Mouse (Mus musculus): ENCODE results near the gene Ttc28. TPM values are rescaled to one million over a fixed set of nuclear protein-coding genes. Genes with fewer than 3 reads are reported as not detected.

The Ttc28 gene
- polyA plus RNA-seq, 1 experiment from 2014 or later: 3.5 TPM

DNA sequence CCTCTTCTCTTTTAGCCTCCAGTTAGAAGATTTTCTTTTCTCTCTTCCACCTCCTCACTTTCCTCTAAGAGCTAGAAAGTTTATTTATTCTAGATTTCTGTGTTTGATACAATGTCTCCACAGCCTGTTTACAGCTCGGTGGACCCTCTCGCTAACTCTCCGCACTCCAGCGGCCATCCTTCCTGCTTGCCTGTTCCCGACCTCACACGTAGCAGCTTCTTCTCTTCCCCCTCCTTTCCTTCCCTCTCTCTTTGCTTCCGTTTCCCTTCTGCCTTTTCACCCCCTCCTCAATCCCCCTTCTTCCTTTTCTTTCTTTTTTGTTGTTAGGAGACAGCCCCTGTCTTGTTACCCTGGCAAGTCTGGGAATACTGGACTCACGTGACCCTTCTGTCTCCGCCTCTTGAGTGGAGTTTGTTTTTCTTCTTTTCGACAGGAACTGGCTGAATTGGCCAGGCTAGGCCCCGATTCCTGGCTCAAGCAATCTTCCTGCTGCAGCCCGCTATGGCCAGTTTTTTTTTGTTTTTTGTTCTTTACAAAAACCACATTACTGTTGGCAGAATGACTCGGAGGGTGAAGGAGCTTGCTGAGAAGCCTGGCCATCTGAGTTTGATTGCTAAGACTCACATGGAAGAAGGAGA lies 20.5 kb upstream of the Ttc28 start:
- H3K4me2 ChIP-seq (replicated peaks; ENCODE audit: low read depth): peak overlapping the region; percentile 37
- H3K27ac ChIP-seq (replicated peaks): peak overlapping the region; percentile 77
- WGBS: 18% methylated on average over 13 of the region's 13 CpGs
- H3K4me1 ChIP-seq (replicated peaks; ENCODE audit: control insufficient read depth, insufficient read depth): no peaks in the 10 kb centered on the region
- DNase-seq (ENCODE audit: low spot score) (peak; percentile 40), ATAC-seq (ENCODE audit: low FRiP score, low TSS enrichment) (peak; percentile 71; the same call in 1 of the 2 replicates)
- no peaks in the 10 kb centered on the region for H3K36me3 ChIP-seq (ENCODE audit: control insufficient read depth, insufficient read depth, low read length)
- peak overlapping the region; percentile 43 for H3K9ac ChIP-seq (ENCODE audit: low read length)
- H3K9me3 ChIP-seq (ENCODE audit: control insufficient read depth, low read length): no peaks in the 10 kb centered on the region
- peak overlapping the region; percentile 8; the same call in 1 of the 2 replicates for H3K4me3 ChIP-seq (ENCODE audit: low read depth, low read length)
- no peak for TF ChIP-seq CTCF (IDR thresholded peaks at IDR 0.05; ENCODE audit: low read depth)
- no peak for TF ChIP-seq EP300 (optimal IDR thresholded peaks at IDR 0.05)
- no peaks in the 10 kb centered on the region for H3K27me3 ChIP-seq (ENCODE audit: control insufficient read depth, insufficient read depth, low read length)

DNA sequence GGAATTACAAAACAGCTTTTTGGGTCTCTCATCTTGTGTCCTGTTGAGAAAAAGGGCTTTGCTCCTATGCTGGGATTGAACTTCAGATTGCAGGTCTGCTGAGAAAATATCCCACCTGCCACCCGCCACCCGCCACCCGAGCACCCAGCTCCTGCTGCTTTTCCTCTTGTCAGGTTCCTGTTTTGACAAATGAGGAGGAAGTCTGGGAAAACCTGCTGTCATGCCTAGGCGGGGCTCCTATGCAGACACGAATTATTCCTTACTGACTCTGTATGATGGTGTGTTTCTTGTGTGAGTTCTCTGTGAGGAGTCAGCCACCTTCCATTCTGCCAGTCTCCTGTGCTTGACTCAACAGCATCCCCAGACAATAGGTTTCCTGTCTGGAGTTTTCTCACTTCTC lies 19.2 kb upstream of the Ttc28 start:
- no peak for TF ChIP-seq CTCF (IDR thresholded peaks at IDR 0.05; ENCODE audit: low read depth)
- TF ChIP-seq EP300 (optimal IDR thresholded peaks at IDR 0.05): no peak
- no peak for ATAC-seq (ENCODE audit: low FRiP score, low TSS enrichment)
- H3K27ac ChIP-seq (replicated peaks): no peak overlapping the region

DNA sequence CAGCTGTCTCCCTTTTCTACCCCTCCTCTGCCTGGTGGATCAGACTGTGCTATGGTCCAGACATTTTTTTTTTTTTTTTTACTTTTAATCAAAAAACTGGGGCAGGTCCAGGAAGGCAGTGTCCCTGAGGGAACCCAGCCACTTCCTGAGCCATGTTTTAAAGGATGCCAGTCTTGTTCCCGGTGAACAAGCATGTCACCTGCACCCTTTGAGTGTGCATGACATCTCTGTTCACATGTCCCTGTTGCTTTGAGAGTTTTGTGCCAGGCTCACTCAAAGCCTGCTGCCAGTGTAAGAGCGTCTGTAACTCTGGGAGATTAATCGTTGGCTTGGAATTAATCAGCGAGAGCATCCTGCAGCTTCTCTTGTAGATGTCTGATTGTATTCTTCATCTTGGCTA lies 11.1 kb upstream of the Ttc28 start:
- 43% methylated on average over 4 of the region's 4 CpGs for WGBS
- Histone ChIP-seq H3K9ac (ENCODE audit: low read length) (no peak overlapping the region), H3K4me1 (replicated peaks; ENCODE audit: control insufficient read depth, insufficient read depth) (no peaks in the 10 kb centered on the region), H3K36me3 (ENCODE audit: control insufficient read depth, insufficient read depth, low read length) (no peaks in the 10 kb centered on the region), H3K4me3 (ENCODE audit: low read depth, low read length) (no peak overlapping the region), H3K9me3 (ENCODE audit: control insufficient read depth, low read length) (no peaks in the 10 kb centered on the region), H3K4me2 (replicated peaks; ENCODE audit: low read depth) (no peak overlapping the region), H3K27ac (replicated peaks) (peak overlapping the region; percentile 73), H3K27me3 (ENCODE audit: control insufficient read depth, insufficient read depth, low read length) (no peaks in the 10 kb centered on the region)
- DNase-seq (ENCODE audit: low spot score) (no peak), ATAC-seq (ENCODE audit: low FRiP score, low TSS enrichment) (no peak)
- TF ChIP-seq CTCF (IDR thresholded peaks at IDR 0.05; ENCODE audit: low read depth): no peak
- no peak for TF ChIP-seq EP300 (optimal IDR thresholded peaks at IDR 0.05)

More for the DNA sequence above, 19.2 kb upstream of the Ttc28 start:
- no peak overlapping the region for H3K4me3 ChIP-seq (ENCODE audit: low read depth, low read length)
- DNase-seq (ENCODE audit: low spot score): no peak
- WGBS: 83% methylated on average over 5 of the region's 5 CpGs
- H3K9ac ChIP-seq (ENCODE audit: low read length): no peak overlapping the region
- H3K36me3 ChIP-seq (ENCODE audit: control insufficient read depth, insufficient read depth, low read length): no peaks in the 10 kb centered on the region
- H3K4me1 ChIP-seq (replicated peaks; ENCODE audit: control insufficient read depth, insufficient read depth): no peaks in the 10 kb centered on the region
- no peaks in the 10 kb centered on the region for H3K9me3 ChIP-seq (ENCODE audit: control insufficient read depth, low read length)
- no peaks in the 10 kb centered on the region for H3K27me3 ChIP-seq (ENCODE audit: control insufficient read depth, insufficient read depth, low read length)
- H3K4me2 ChIP-seq (replicated peaks; ENCODE audit: low read depth): no peak overlapping the region

DNA sequence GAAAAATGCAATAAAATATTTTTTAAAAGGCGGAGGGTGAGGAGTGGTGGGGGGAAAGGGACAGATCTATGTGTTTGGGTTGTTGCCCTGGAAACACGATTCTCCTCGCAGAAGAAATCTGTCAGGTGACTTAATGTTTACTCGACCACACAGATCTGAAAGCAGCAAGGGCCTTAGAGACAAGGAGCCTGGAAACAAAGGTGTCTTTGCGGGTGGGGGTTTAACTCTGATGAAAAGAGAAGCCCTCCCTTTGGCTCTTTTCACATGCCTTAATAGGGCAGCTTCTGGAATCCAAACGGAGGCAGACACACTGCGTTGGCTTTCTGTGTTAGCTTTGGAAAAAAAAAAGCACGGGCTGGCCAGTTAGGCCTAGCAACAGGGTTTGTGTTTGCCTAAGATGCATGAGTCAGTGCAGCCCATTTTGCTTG lies 10.3 kb upstream of the Ttc28 start:
- no peak for TF ChIP-seq CTCF (IDR thresholded peaks at IDR 0.05; ENCODE audit: low read depth)
- peak; percentile 68 for TF ChIP-seq EP300 (optimal IDR thresholded peaks at IDR 0.05)
- H3K9ac ChIP-seq (ENCODE audit: low read length): no peak overlapping the region
- H3K4me2 ChIP-seq (replicated peaks; ENCODE audit: low read depth): 0 out of 2 replicates have a peak overlapping the region, but pooled peaks have one; percentile 9
- H3K4me3 ChIP-seq (ENCODE audit: low read depth, low read length): no peak overlapping the region
- WGBS: 16% methylated on average over 8 of the region's 8 CpGs
- no peaks in the 10 kb centered on the region for H3K4me1 ChIP-seq (replicated peaks; ENCODE audit: control insufficient read depth, insufficient read depth)
- DNase-seq (ENCODE audit: low spot score): peak; percentile 53
- H3K9me3 ChIP-seq (ENCODE audit: control insufficient read depth, low read length): no peaks in the 10 kb centered on the region
- H3K27ac ChIP-seq (replicated peaks): peak overlapping the region; percentile 73
- no peaks in the 10 kb centered on the region for H3K27me3 ChIP-seq (ENCODE audit: control insufficient read depth, insufficient read depth, low read length)
- H3K36me3 ChIP-seq (ENCODE audit: control insufficient read depth, insufficient read depth, low read length): no peaks in the 10 kb centered on the region
- ATAC-seq (ENCODE audit: low FRiP score, low TSS enrichment): peak; percentile 73

DNA sequence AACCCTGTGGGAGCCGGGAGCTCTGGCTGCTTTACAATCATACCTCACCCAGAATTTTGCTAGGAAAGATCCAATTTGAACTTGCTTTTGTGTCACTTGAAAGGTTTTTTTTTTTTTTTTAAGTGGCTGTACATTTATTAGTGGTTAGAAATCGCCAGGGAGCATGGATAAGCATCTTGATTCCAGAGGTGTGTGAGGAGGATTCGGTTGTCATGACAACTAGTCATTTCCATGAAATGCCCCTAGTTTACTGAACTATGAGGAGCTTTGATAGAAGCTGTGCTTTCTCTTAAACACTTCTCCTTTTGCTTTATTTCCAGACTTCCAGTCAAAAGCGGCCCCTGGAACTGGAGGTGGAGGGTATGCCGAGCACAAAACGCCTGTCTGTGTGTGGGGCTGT lies 6.4 kb upstream of the Ttc28 start:
- no peak overlapping the region for H3K4me3 ChIP-seq (ENCODE audit: low read depth, low read length)
- 92% methylated on average over 6 of the region's 6 CpGs for whole genome bisulfite sequencing
- H3K4me1 ChIP-seq (replicated peaks; ENCODE audit: control insufficient read depth, insufficient read depth): no peaks in the 10 kb centered on the region
- H3K4me2 ChIP-seq (replicated peaks; ENCODE audit: low read depth): no peak overlapping the region
- no peak overlapping the region for H3K9ac ChIP-seq (ENCODE audit: low read length)
- DNase-seq (ENCODE audit: low spot score) (no peak), ATAC-seq (ENCODE audit: low FRiP score, low TSS enrichment) (no peak)
- H3K9me3 ChIP-seq (ENCODE audit: control insufficient read depth, low read length): no peaks in the 10 kb centered on the region
- no peaks in the 10 kb centered on the region for H3K27me3 ChIP-seq (ENCODE audit: control insufficient read depth, insufficient read depth, low read length)
- H3K27ac ChIP-seq (replicated peaks): no peak overlapping the region
- TF ChIP-seq EP300 (optimal IDR thresholded peaks at IDR 0.05) (no peak), CTCF (IDR thresholded peaks at IDR 0.05; ENCODE audit: low read depth) (no peak)
- no peaks in the 10 kb centered on the region for H3K36me3 ChIP-seq (ENCODE audit: control insufficient read depth, insufficient read depth, low read length)

- TF ChIP-seq CTCF (IDR thresholded peaks at IDR 0.05; ENCODE audit: low read depth): no peak
- no peak for TF ChIP-seq EP300 (optimal IDR thresholded peaks at IDR 0.05)
- Histone ChIP-seq H3K36me3 (ENCODE audit: control insufficient read depth, insufficient read depth, low read length) (no peaks in the 10 kb centered on the region), H3K4me2 (replicated peaks; ENCODE audit: low read depth) (no peak overlapping the region), H3K4me1 (replicated peaks; ENCODE audit: control insufficient read depth, insufficient read depth) (no peaks in the 10 kb centered on the region), H3K27ac (replicated peaks) (no peak overlapping the region), H3K9me3 (ENCODE audit: control insufficient read depth, low read length) (no peaks in the 10 kb centered on the region), H3K27me3 (ENCODE audit: control insufficient read depth, insufficient read depth, low read length) (no peaks in the 10 kb centered on the region), H3K9ac (ENCODE audit: low read length) (no peak overlapping the region), H3K4me3 (ENCODE audit: low read depth, low read length) (no peak overlapping the region)
- DNase-seq (ENCODE audit: low spot score): peak; percentile 46
- ATAC-seq (ENCODE audit: low FRiP score, low TSS enrichment): no peak
Observed at GRCm38 (mm10) chr5:110874711-110875110, 4.9 kb upstream of the Ttc28 start.

Data from stomach, postnatal 0 days (tissue).